Mouse (Mus musculus): ENCODE measurements around the gene Cfap99.

DNA sequence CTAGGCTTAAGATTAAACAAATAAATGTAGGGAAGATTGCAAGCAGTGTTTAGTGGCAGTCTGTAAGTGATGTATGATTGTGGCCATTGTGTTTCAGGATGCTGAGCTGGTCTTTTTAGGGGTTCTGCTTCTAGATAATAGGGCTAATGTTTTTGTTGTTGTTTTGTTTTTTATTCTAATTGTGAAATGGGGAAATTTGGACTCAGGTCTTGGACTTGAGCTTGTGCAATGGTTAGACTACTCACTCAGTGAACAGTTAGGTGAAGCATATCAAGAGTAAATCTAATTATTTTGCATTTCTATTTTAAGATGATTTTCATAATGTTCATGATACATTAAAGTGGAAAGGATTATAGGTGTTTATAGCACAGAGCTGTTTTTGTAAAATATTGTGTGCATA, 84.1 kb downstream of the Cfap99 start:
- no peak for TF ChIP-seq CTCF (IDR thresholded peaks at IDR 0.05; ENCODE audit: control insufficient read depth, insufficient read depth, insufficient replicate concordance, low read depth, low read length)
- no peak for TF ChIP-seq POLR2A (IDR thresholded peaks at IDR 0.05; ENCODE audit: control insufficient read depth, low read depth, low read length)
